Mouse (Mus musculus) heart, postnatal 25 days (tissue): Measurements from ENCODE around the gene Pld1. TPM values are rescaled to one million over a fixed set of nuclear protein-coding genes. Genes with fewer than 3 reads are reported as not detected.

Experiments used
- total RNA-seq, 2 experiments: library from RNA; stranded (reverse); gene quantifications; 2 replicates each; pipeline ENCODE4 v1.2.3; 2021

The Pld1 gene
- total RNA-seq, 2 experiments from 2014 or later: 12.5 to 13.5 TPM

Other genes with a start within 250 kb of the Pld1 start
- gene Fndc3b, start 227.4 kb upstream of the Pld1 start, total RNA-seq: 10 to 100 TPM; 58.5 to 69.4 TPM
- gene Tmem212, start 42.3 kb upstream of the Pld1 start, total RNA-seq: not detected